Mouse (Mus musculus): ENCODE data around the gene Lrig1. TPM values are rescaled to one million over a fixed set of nuclear protein-coding genes. Genes with fewer than 3 reads are reported as not detected.

Lrig1 gene
- polyA plus RNA-seq, 1 experiment = 12.1 TPM

DNA sequence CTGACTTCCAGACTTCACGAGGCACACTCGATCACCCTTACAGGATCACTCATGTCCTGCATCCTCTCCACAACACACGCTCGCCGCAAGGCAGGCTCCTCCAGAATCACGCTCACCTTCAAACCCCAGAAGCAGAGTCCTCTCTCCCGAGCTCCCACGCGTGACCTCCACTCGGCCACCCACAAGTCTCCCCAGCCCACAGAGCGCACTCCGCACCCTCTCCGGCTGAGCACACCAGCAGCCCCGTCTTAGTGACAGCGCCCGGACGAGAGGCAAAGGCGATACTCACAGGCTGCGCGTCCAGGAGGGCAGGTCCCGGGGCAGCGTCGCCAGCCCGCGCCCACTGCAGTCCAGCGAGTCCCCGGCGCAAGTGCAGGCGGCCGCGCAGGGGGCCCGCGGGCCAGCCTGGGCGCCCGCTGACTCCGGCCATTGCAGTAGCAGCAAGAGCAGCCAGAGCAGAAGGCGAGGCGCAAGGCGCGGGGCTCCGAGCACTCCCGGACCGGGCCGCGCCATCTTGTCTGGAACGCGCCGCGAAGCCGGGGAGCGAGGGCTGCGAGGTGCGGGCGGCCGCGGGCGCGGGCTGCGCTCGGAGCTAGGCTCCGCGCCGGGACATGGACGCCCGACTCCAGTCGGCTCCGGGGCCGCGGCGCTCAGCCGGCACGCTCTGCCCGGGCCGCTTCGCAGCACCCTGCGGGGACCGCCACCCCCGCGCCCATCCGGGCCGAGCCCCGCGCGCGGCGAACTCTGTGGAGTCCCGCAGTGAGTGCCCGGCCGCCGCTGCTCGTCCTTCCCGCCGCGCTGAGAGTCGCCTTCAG lies 578 bp downstream of the Lrig1 start:
- no peaks in the 10 kb centered on the region for H3K27me3 ChIP-seq (replicated peaks; ENCODE audit: control insufficient read depth, insufficient read depth, low read length)
- H3K36me3 ChIP-seq (ENCODE audit: control insufficient read depth, insufficient read depth, low read length) = no peaks in the 10 kb centered on the region
- peak overlapping the region; percentile 20 for H3K27ac ChIP-seq (ENCODE audit: insufficient read depth, low read depth, low read length)
- WGBS = under 1% methylated on average over 95 of the region's 95 CpGs
- H3K4me1 ChIP-seq (ENCODE audit: control insufficient read depth, insufficient read depth, low read length) = peaks cover 5% of the 10 kb centered on the region; the same call in 1 of the 2 replicates
- DNase-seq = peak; percentile 51
- TF ChIP-seq CTCF (conservative IDR thresholded peaks at IDR 0.05; ENCODE audit: insufficient read depth, insufficient read length, low read depth, low read length) (no peak), POLR2A (IDR thresholded peaks at IDR 0.05; ENCODE audit: low read depth, low read length) (no peak)
- peak overlapping the region; percentile 87 for H3K4me3 ChIP-seq (ENCODE audit: insufficient read depth, low read depth, low read length)

GRCm38 (mm10) chr6:94698509-94699172 lies 1.3 kb downstream of the Lrig1 start:
- Histone ChIP-seq H3K27ac (ENCODE audit: insufficient read depth, low read depth, low read length) (no peak overlapping the region), H3K36me3 (ENCODE audit: control insufficient read depth, insufficient read depth, low read length) (no peaks in the 10 kb centered on the region), H3K4me3 (ENCODE audit: insufficient read depth, low read depth, low read length) (peak overlapping the region; percentile 87), H3K27me3 (replicated peaks; ENCODE audit: control insufficient read depth, insufficient read depth, low read length) (no peaks in the 10 kb centered on the region), H3K4me1 (ENCODE audit: control insufficient read depth, insufficient read depth, low read length) (peaks cover 3% of the 10 kb centered on the region; the same call in 1 of the 2 replicates)
- WGBS = 21% methylated on average over 11 of the region's 11 CpGs
- TF ChIP-seq CTCF (conservative IDR thresholded peaks at IDR 0.05; ENCODE audit: insufficient read depth, insufficient read length, low read depth, low read length) (no peak), POLR2A (IDR thresholded peaks at IDR 0.05; ENCODE audit: low read depth, low read length) (no peak)
- no peak for DNase-seq

- Histone ChIP-seq H3K4me1 (ENCODE audit: control insufficient read depth, insufficient read depth, low read length) (peaks cover 3% of the 10 kb centered on the region; the same call in 1 of the 2 replicates), H3K27ac (ENCODE audit: insufficient read depth, low read depth, low read length) (no peak overlapping the region), H3K27me3 (replicated peaks; ENCODE audit: control insufficient read depth, insufficient read depth, low read length) (no peaks in the 10 kb centered on the region), H3K36me3 (ENCODE audit: control insufficient read depth, insufficient read depth, low read length) (no peaks in the 10 kb centered on the region), H3K4me3 (ENCODE audit: insufficient read depth, low read depth, low read length) (no peak overlapping the region)
- 67% methylated on average over 1 of the region's 1 CpGs for WGBS
- no peak for TF ChIP-seq CTCF (conservative IDR thresholded peaks at IDR 0.05; ENCODE audit: insufficient read depth, insufficient read length, low read depth, low read length)
- TF ChIP-seq POLR2A (IDR thresholded peaks at IDR 0.05; ENCODE audit: low read depth, low read length) = no peak
- DNase-seq = no peak
Observed at GRCm38 (mm10) chr6:94697423-94697822, 2.5 kb downstream of the Lrig1 start.

GRCm38 (mm10) chr6:94696182-94697080 lies 3.5 kb downstream of the Lrig1 start:
- no peak overlapping the region for H3K27ac ChIP-seq (ENCODE audit: insufficient read depth, low read depth, low read length)

DNA sequence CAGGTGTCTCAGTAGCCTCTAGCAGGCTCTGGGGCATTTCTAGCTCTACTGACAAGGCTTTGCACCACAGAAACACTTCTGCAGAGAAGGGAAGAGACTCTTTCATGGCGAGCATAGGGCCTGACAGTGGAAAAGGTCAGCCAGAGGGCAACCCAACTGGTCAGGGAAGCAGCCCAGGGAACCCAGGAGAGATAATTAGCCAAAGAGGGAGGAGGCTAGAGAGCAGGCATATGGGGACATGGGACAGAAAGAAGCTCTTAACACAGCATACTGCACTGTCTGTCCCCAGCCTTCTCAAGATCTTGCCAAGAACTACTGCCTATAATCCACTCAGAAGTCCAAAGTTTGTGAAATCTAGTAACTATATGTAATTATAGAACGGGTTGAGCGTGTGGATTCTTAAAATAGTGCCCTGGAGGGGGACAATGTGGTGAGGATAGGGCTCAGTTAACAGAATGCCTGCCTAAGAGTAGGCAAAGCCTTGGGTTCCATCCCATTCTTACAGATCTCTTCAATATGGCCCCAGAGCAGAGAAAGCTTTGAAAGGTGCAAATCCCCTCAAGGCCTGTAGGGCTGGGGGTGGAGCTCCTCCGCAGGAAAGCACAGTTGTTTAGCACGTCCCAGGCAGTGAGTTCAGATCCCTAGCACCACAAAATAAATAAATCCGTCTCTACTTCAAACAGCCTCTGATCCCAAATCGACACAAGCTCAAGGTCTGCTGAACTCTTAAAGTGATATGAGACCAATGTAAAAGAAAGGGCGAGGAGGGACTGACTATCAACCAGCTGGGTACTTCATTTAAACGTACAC lies 4.6 kb downstream of the Lrig1 start:
- Histone ChIP-seq H3K27ac (ENCODE audit: insufficient read depth, low read depth, low read length) (no peak overlapping the region), H3K4me3 (ENCODE audit: insufficient read depth, low read depth, low read length) (no peak overlapping the region), H3K4me1 (ENCODE audit: control insufficient read depth, insufficient read depth, low read length) (peaks cover 6% of the 10 kb centered on the region; the same call in 1 of the 2 replicates), H3K36me3 (ENCODE audit: control insufficient read depth, insufficient read depth, low read length) (no peaks in the 10 kb centered on the region), H3K27me3 (replicated peaks; ENCODE audit: control insufficient read depth, insufficient read depth, low read length) (no peaks in the 10 kb centered on the region)
- no peak for DNase-seq
- TF ChIP-seq POLR2A (IDR thresholded peaks at IDR 0.05; ENCODE audit: low read depth, low read length) (no peak), CTCF (conservative IDR thresholded peaks at IDR 0.05; ENCODE audit: insufficient read depth, insufficient read length, low read depth, low read length) (no peak)
- WGBS = 80% methylated on average over 9 of the region's 9 CpGs

More at GRCm38 (mm10) chr6:94696182-94697080, 3.5 kb downstream of the Lrig1 start:
- DNase-seq = no peak
- WGBS = 77% methylated on average over 10 of the region's 10 CpGs
- no peak overlapping the region for H3K4me3 ChIP-seq (ENCODE audit: insufficient read depth, low read depth, low read length)
- H3K4me1 ChIP-seq (ENCODE audit: control insufficient read depth, insufficient read depth, low read length) = peaks cover 6% of the 10 kb centered on the region; the same call in 1 of the 2 replicates
- no peaks in the 10 kb centered on the region for H3K27me3 ChIP-seq (replicated peaks; ENCODE audit: control insufficient read depth, insufficient read depth, low read length)
- H3K36me3 ChIP-seq (ENCODE audit: control insufficient read depth, insufficient read depth, low read length) = no peaks in the 10 kb centered on the region
- TF ChIP-seq CTCF (conservative IDR thresholded peaks at IDR 0.05; ENCODE audit: insufficient read depth, insufficient read length, low read depth, low read length) (no peak), POLR2A (IDR thresholded peaks at IDR 0.05; ENCODE audit: low read depth, low read length) (no peak)

DNA sequence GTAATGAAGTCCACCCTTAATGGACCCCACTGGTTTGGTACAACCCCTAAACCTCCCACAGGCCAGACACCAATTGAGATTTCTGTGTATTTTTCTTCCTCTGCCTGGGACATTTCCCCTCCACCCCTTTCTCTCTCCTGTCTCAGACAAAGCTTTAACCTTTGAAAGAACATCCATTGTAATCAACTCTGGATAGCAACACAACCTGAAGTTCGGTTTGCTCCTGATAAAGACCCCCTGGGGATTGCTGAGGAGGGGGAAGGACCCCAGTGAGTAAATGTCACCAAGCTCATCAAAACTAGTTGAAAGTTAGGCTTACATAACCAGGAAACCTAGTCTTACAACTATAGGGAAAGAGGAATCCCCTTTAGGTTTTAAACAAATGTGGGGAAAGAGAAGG lies 5.5 kb downstream of the Lrig1 start:
- no peak for DNase-seq
- Histone ChIP-seq H3K27ac (ENCODE audit: insufficient read depth, low read depth, low read length) (no peak overlapping the region), H3K4me1 (ENCODE audit: control insufficient read depth, insufficient read depth, low read length) (peaks cover 6% of the 10 kb centered on the region; the same call in 1 of the 2 replicates), H3K36me3 (ENCODE audit: control insufficient read depth, insufficient read depth, low read length) (no peaks in the 10 kb centered on the region), H3K4me3 (ENCODE audit: insufficient read depth, low read depth, low read length) (no peak overlapping the region), H3K27me3 (replicated peaks; ENCODE audit: control insufficient read depth, insufficient read depth, low read length) (no peaks in the 10 kb centered on the region)
- 76% methylated on average over 1 of the region's 1 CpGs for WGBS
- TF ChIP-seq POLR2A (IDR thresholded peaks at IDR 0.05; ENCODE audit: low read depth, low read length) = no peak
- TF ChIP-seq CTCF (conservative IDR thresholded peaks at IDR 0.05; ENCODE audit: insufficient read depth, insufficient read length, low read depth, low read length) = no peak

Measured in kidney, adult 2 months (tissue).